Mouse (Mus musculus) liver, adult 2 months (tissue): Measurements from ENCODE around the gene Mrnip. TPM values are rescaled to one million over a fixed set of nuclear protein-coding genes. Genes with fewer than 3 reads are reported as not detected.

ENCODE experiments used
- DNase-seq: peaks from one replicate; pipeline ENCODE4 v3.0.0-alpha.2; 2011; ENCODE audit warnings: low read depth, low spot score; ENCODE audit errors: extremely low read depth
- H3K27ac ChIP-seq: fragments of 200-500 bp; replicated peaks from 2 replicates; pipeline ENCODE4 v1.5.1; 2012; ENCODE audit warnings: low read depth, mild to moderate bottlenecking, control low read depth, inconsistent platforms, low read length; ENCODE audit not compliant: insufficient read depth
- H3K27me3 ChIP-seq: fragments of 200-500 bp; 2 replicates; pipeline ENCODE4 v1.6.1; 2012; ENCODE audit warnings: mild to moderate bottlenecking, moderate library complexity, low read length, inconsistent platforms; ENCODE audit not compliant: control insufficient read depth, insufficient read depth
- H3K36me3 ChIP-seq: fragments of 200-500 bp; 2 replicates; pipeline ENCODE4 v1.6.1; 2012; ENCODE audit warnings: low read length, inconsistent platforms; ENCODE audit not compliant: control insufficient read depth, insufficient read depth
- H3K4me1 ChIP-seq: fragments of 200-500 bp; 2 replicates; pipeline ENCODE4 v1.6.1; 2011; ENCODE audit warnings: low read length; ENCODE audit not compliant: control insufficient read depth, insufficient read depth
- H3K4me3 ChIP-seq: fragments of 200-500 bp; 2 replicates; pipeline ENCODE4 v1.5.1; 2011; ENCODE audit warnings: low read depth, mild to moderate bottlenecking, control low read depth, low read length, moderate library complexity; ENCODE audit not compliant: insufficient read depth
- H3K79me2 ChIP-seq: fragments of 200-500 bp; 2 replicates; pipeline ENCODE4 v1.6.1; 2012; ENCODE audit warnings: inconsistent platforms, mild to moderate bottlenecking, low read length, moderate library complexity; ENCODE audit not compliant: control insufficient read depth, insufficient read depth
- H3K9ac ChIP-seq: fragments of 200-500 bp; 2 replicates; pipeline ENCODE4 v1.6.1; 2012; ENCODE audit warnings: low read depth, mild to moderate bottlenecking, control low read depth, inconsistent platforms, low read length
- CTCF ChIP-seq: fragments of 200-500 bp; IDR thresholded peaks from 2 replicates; pipeline ENCODE4 v1.5.1; 2011; ENCODE audit warnings: low read depth, low read length, control low read depth
- POLR2A ChIP-seq: fragments of 200-500 bp; IDR thresholded peaks from 2 replicates; pipeline ENCODE4 v1.6.1; 2011; ENCODE audit warnings: low read length, control low read depth; ENCODE audit not compliant: insufficient read depth; ENCODE audit errors: extremely low read depth
- WGBS: fragments of 180-500 bp; shearing (Covaris S2); methylation state at CpG from one replicate; pipeline ENCODE4 v1.1.7; 2018; 5-methylcytosine and 5-hydroxymethylcytosine counted together
- polyA plus RNA-seq: library from polyadenylated mRNA; depleted of rRNA; stranded (reverse); fragments of >200 nt; gene quantifications from 2 replicates; pipeline ENCODE4 v1.2.3, GENCODE M21; 2012
- total RNA-seq: library from RNA; depleted of rRNA; stranded (reverse); fragments of >200 nt; gene quantifications from 2 replicates; pipeline ENCODE4 v1.2.3, GENCODE M21; 2014

Mrnip gene
- total and polyA plus RNA-seq, 2 experiments: 8.5 to 9.9 TPM

GRCm38 (mm10) chr11:50236540-50236936 lies 62.3 kb downstream of the Mrnip start:
- WGBS: 3% methylated on average over 27 of the region's 27 CpGs
- H3K36me3 ChIP-seq: peaks cover 5% of the 10 kb centered on the region; the same call in 1 of the 2 replicates
- H3K4me3 ChIP-seq: peak overlapping the region; percentile 83
- H3K27ac ChIP-seq: no peak overlapping the region
- peak; percentile 74 for DNase-seq
- TF ChIP-seq POLR2A: 0 out of 2 replicates have a peak, but pooled peaks have one; percentile 5
- TF ChIP-seq CTCF: peak; percentile 69
- peak overlapping the region; percentile 73 for H3K9ac ChIP-seq
- no peaks in the 10 kb centered on the region for H3K79me2 ChIP-seq
- peaks cover 8% of the 10 kb centered on the region; the same call in 1 of the 2 replicates for H3K4me1 ChIP-seq
- no peaks in the 10 kb centered on the region for H3K27me3 ChIP-seq

GRCm38 (mm10) chr11:50236937-50237835 lies 62.9 kb downstream of the Mrnip start:
- Histone ChIP-seq H3K27ac (no peak overlapping the region), H3K79me2 (no peaks in the 10 kb centered on the region), H3K4me3 (peak overlapping the region; percentile 83), H3K9ac (peak overlapping the region; percentile 73), H3K4me1 (peaks cover 8% of the 10 kb centered on the region; the same call in 1 of the 2 replicates), H3K27me3 (no peaks in the 10 kb centered on the region), H3K36me3 (peaks cover 5% of the 10 kb centered on the region; the same call in 1 of the 2 replicates)
- DNase-seq: no peak
- TF ChIP-seq CTCF (no peak), POLR2A (no peak)
- 7% methylated on average over 66 of the region's 66 CpGs for WGBS

- Histone ChIP-seq H3K27ac (no peak within 1 kb of the TSS; the same call in 1 of the 2 replicates), H3K4me3 (no peak within 1 kb of the TSS; the same call in none of the 2 replicates), H3K27me3 (no peaks in the 10 kb centered on the region), H3K9ac (no peak within 1 kb of the TSS), H3K79me2 (no peaks in the 10 kb centered on the region), H3K36me3 (peaks cover 3% of the 10 kb centered on the region; the same call in 1 of the 2 replicates), H3K4me1 (peaks cover 8% of the 10 kb centered on the region; the same call in 1 of the 2 replicates)
- TF ChIP-seq CTCF (no peak), POLR2A (no peak)
- WGBS: 79% methylated on average over 10 of the region's 10 CpGs
- no peak for DNase-seq
Observed at GRCm38 (mm10) chr11:50238324-50238723, 64.1 kb downstream of the Mrnip start, which contains the start of gene Ltc4s. Gene Ltc4s, minus strand, starts transcription at chr11:50238616.

GRCm38 (mm10) chr11:50238821-50239791 lies 64.9 kb downstream of the Mrnip start:
- Histone ChIP-seq H3K4me3 (no peak overlapping the region), H3K27me3 (no peaks in the 10 kb centered on the region), H3K79me2 (no peaks in the 10 kb centered on the region), H3K27ac (no peak overlapping the region; the same call in 1 of the 2 replicates), H3K9ac (no peak overlapping the region), H3K36me3 (peaks cover under 1% of the 10 kb centered on the region; the same call in 1 of the 2 replicates), H3K4me1 (peaks cover 8% of the 10 kb centered on the region; the same call in 1 of the 2 replicates)
- WGBS: 91% methylated on average over 9 of the region's 9 CpGs
- no peak for DNase-seq
- TF ChIP-seq CTCF (no peak), POLR2A (no peak)

GRCm38 (mm10) chr11:50240235-50240911 lies 66.1 kb downstream of the Mrnip start:
- Histone ChIP-seq H3K4me3 (no peak overlapping the region), H3K27ac (no peak overlapping the region), H3K36me3 (no peaks in the 10 kb centered on the region), H3K27me3 (no peaks in the 10 kb centered on the region), H3K4me1 (peaks cover 8% of the 10 kb centered on the region; the same call in 1 of the 2 replicates), H3K9ac (no peak overlapping the region), H3K79me2 (no peaks in the 10 kb centered on the region)
- 70% methylated on average over 7 of the region's 7 CpGs for WGBS
- TF ChIP-seq CTCF (no peak), POLR2A (no peak)
- no peak for DNase-seq
